Mouse (Mus musculus) CH12.LX (cell line): ENCODE measurements around the gene Aldoc. TPM values are rescaled to one million over a fixed set of nuclear protein-coding genes. Genes with fewer than 3 reads are reported as not detected.

Source experiments
- DNase-seq: peaks from one replicate; pipeline ENCODE4 v3.0.0-alpha.2; 2013; ENCODE audit errors: extremely low read depth
- H3K27ac ChIP-seq: 2 replicates; pipeline ENCODE4 v1.5.1; 2012; ENCODE audit warnings: low read depth, mild to moderate bottlenecking, control low read depth, moderate library complexity; ENCODE audit not compliant: insufficient read depth
- H3K27me3 ChIP-seq: replicated peaks from 2 replicates; pipeline ENCODE3; 2012; ENCODE audit warnings: inconsistent platforms
- H3K36me3 ChIP-seq, 2 experiments: replicated peaks in 1 of 2; 2 replicates each; pipeline versions ENCODE3 to v1.6.1; 2012; ENCODE audit warnings: inconsistent platforms in 1 of 2, low read length in 1 of 2, mild to moderate bottlenecking in 1 of 2, mixed read lengths in 1 of 2, moderate library complexity in 1 of 2; ENCODE audit not compliant: control insufficient read depth in 1 of 2, insufficient read depth in 1 of 2
- H3K4me1 ChIP-seq, 2 experiments: 2 replicates each; pipeline ENCODE4 v1.6.1; 2012; ENCODE audit warnings: inconsistent platforms in 1 of 2, moderate library complexity in 1 of 2; ENCODE audit not compliant: insufficient read depth in 2 of 2, control insufficient read depth in 1 of 2
- H3K4me2 ChIP-seq: 2 replicates; pipeline ENCODE4 v1.6.1; 2012; ENCODE audit warnings: low read depth, mild to moderate bottlenecking, control low read depth; ENCODE audit not compliant: poor library complexity, insufficient read depth, severe bottlenecking
- H3K4me3 ChIP-seq, 3 experiments: fragments of 150-350 bp in 1 of 3; sonication (generic) in 1 of 3; replicated peaks in 1 of 3; 2 replicates each; pipeline versions ENCODE3 to v1.5.1; 2011 to 2012; ENCODE audit warnings: low read depth in 2 of 3, low read length in 2 of 3, mild to moderate bottlenecking in 2 of 3, moderate library complexity in 2 of 3, control low read depth in 1 of 3, improper control_type of control experiment in 1 of 3, inconsistent platforms in 1 of 3, mixed read lengths in 1 of 3; ENCODE audit not compliant: poor library complexity in 1 of 3
- H3K79me2 ChIP-seq: replicated peaks from 2 replicates; pipeline ENCODE4 v1.6.1; 2012; ENCODE audit warnings: mild to moderate bottlenecking, moderate library complexity; ENCODE audit not compliant: control insufficient read depth, poor library complexity, insufficient read depth, severe bottlenecking; ENCODE audit errors: extremely low read depth
- H3K9ac ChIP-seq: 2 replicates; pipeline ENCODE4 v1.6.1; 2012; ENCODE audit warnings: low read depth, mild to moderate bottlenecking, control low read depth, moderate library complexity; ENCODE audit not compliant: insufficient read depth
- H3K9me3 ChIP-seq: replicated peaks from 2 replicates; pipeline ENCODE3; 2012; ENCODE audit warnings: low read length, inconsistent platforms, mixed read lengths
- CHD1 ChIP-seq: IDR thresholded peaks from 2 replicates; pipeline ENCODE4 v1.6.1; 2012; ENCODE audit warnings: low read depth, low read length, improper control_type of control experiment, inconsistent platforms
- CTCF ChIP-seq, 2 experiments: IDR thresholded peaks in 1 of 2; conservative IDR thresholded peaks in 1 of 2; 2 replicates each; pipeline ENCODE4 v1.5.1; 2011 to 2012; ENCODE audit warnings: low read depth in 2 of 2, low read length in 2 of 2, improper control_type of control experiment in 1 of 2, inconsistent platforms in 1 of 2, mild to moderate bottlenecking in 1 of 2, moderate library complexity in 1 of 2
- E2F4 ChIP-seq: IDR thresholded peaks from 2 replicates; pipeline ENCODE4 v1.6.1; 2011; ENCODE audit warnings: low read depth, low read length, improper control_type of control experiment; ENCODE audit not compliant: insufficient replicate concordance
- ELF1 ChIP-seq: IDR thresholded peaks from 2 replicates; pipeline ENCODE4 v1.6.1; 2014; ENCODE audit warnings: low read depth, mild to moderate bottlenecking, inconsistent platforms, low read length, improper control_type of control experiment
- EP300 ChIP-seq: IDR thresholded peaks from 2 replicates; pipeline ENCODE4 v1.6.1; 2011; ENCODE audit warnings: low read length, improper control_type of control experiment
- ETS1 ChIP-seq: conservative IDR thresholded peaks from 2 replicates; pipeline ENCODE4 v1.6.1; 2012; ENCODE audit warnings: low read depth, mild to moderate bottlenecking, inconsistent platforms, low read length, improper control_type of control experiment, moderate library complexity
- HCFC1 ChIP-seq: IDR thresholded peaks from 2 replicates; pipeline ENCODE4 v1.6.1; 2012; ENCODE audit warnings: low read depth, mild to moderate bottlenecking, inconsistent platforms, low read length, improper control_type of control experiment
- JUND ChIP-seq: conservative IDR thresholded peaks from 2 replicates; pipeline ENCODE4 v1.6.1; 2011; ENCODE audit warnings: low read depth, low read length, improper control_type of control experiment
- KAT2A ChIP-seq: IDR thresholded peaks from 2 replicates; pipeline ENCODE4 v1.6.1; 2012; ENCODE audit warnings: low read length, improper control_type of control experiment, inconsistent platforms; ENCODE audit not compliant: insufficient replicate concordance
- MAFK ChIP-seq: IDR thresholded peaks from 2 replicates; pipeline ENCODE4 v1.6.1; 2011; ENCODE audit warnings: low read length, improper control_type of control experiment; ENCODE audit not compliant: insufficient replicate concordance
- MAX ChIP-seq: IDR thresholded peaks from 2 replicates; pipeline ENCODE4 v1.6.1; 2011; ENCODE audit warnings: low read length, improper control_type of control experiment
- MAZ ChIP-seq: IDR thresholded peaks from 2 replicates; pipeline ENCODE4 v1.6.1; 2012; ENCODE audit warnings: low read depth, mild to moderate bottlenecking, inconsistent platforms, low read length, improper control_type of control experiment, moderate library complexity
- NRF1 ChIP-seq: IDR thresholded peaks from 2 replicates; pipeline ENCODE4 v1.6.1; 2014; ENCODE audit warnings: low read depth, mild to moderate bottlenecking, inconsistent platforms, low read length, improper control_type of control experiment, moderate library complexity
- PAX5 ChIP-seq: IDR thresholded peaks from 2 replicates; pipeline ENCODE4 v1.6.1; 2012; ENCODE audit warnings: low read length, inconsistent platforms, mixed read lengths
- POLR2A ChIP-seq: IDR thresholded peaks from 2 replicates; pipeline ENCODE4 v1.6.1; 2011; ENCODE audit warnings: low read depth, mild to moderate bottlenecking, improper control_type of control experiment, low read length
- RCOR1 ChIP-seq: conservative IDR thresholded peaks from 2 replicates; pipeline ENCODE4 v1.6.1; 2012; ENCODE audit warnings: low read depth, mild to moderate bottlenecking, inconsistent platforms, low read length, improper control_type of control experiment
- SIN3A ChIP-seq: IDR thresholded peaks from 2 replicates; pipeline ENCODE4 v1.6.1; 2012; ENCODE audit warnings: low read length, improper control_type of control experiment, inconsistent platforms
- SMC3 ChIP-seq: IDR thresholded peaks from 2 replicates; pipeline ENCODE4 v1.6.1; 2011; ENCODE audit warnings: low read depth, low read length, improper control_type of control experiment
- TBP ChIP-seq: conservative IDR thresholded peaks from 2 replicates; pipeline ENCODE4 v1.6.1; 2011; ENCODE audit warnings: low read depth, low read length, improper control_type of control experiment
- USF2 ChIP-seq: conservative IDR thresholded peaks from 2 replicates; pipeline ENCODE4 v1.6.1; 2011; ENCODE audit warnings: low read depth, low read length, improper control_type of control experiment
- ZNF384 ChIP-seq: IDR thresholded peaks from 2 replicates; pipeline ENCODE4 v1.6.1; 2012; ENCODE audit warnings: low read depth, low read length, improper control_type of control experiment, inconsistent platforms
- dilution Hi-C: fragments of 300-500 bp; cut with MboI; formaldehyde crosslinking; loops from 2 replicates; pipeline ENCODE4 v1.14.3; 2020; ENCODE audit warnings: low sequenced_read_pairs; ENCODE audit not compliant: extremely low pct_unique_long_range_greater_than_20kb, extremely low pct_ligation_motif_present
- in situ Hi-C: fragments of 300-500 bp; cut with MboI; formaldehyde crosslinking; loops from 3 replicates; pipeline ENCODE4 v1.14.3; 2019; ENCODE audit warnings: low sequenced_read_pairs, low pct_ligation_motif_present, low pct_unique_long_range_greater_than_20kb, mixed read lengths
- polyA plus RNA-seq: library from polyadenylated mRNA; unstranded; fragments of >175 nt; gene quantifications from 2 replicates; pipeline ENCODE4 v1.2.1, GENCODE M21; 2012; ENCODE audit warnings: low read depth; ENCODE audit not compliant: insufficient read length
- total RNA-seq, 2 experiments: library from RNA; depleted of rRNA; stranded (reverse); fragments of 300-350 nt in 1 of 2; fragments of >200 nt in 1 of 2; gene quantifications; 2 replicates each; pipeline ENCODE4 v1.2.3; 2012 to 2014

The Aldoc gene
- total and polyA plus RNA-seq, 3 experiments: 25.0 to 119 (median 90.2) TPM

- DNase-seq: no peak
- no peak for TF ChIP-seq E2F4
- no peak for TF ChIP-seq NRF1
- no peak for TF ChIP-seq POLR2A
- no peak for TF ChIP-seq CTCF (conservative IDR thresholded peaks at IDR 0.05 in 1 of 2, IDR thresholded peaks at IDR 0.05 in 1 of 2; ENCODE audit: low read depth in 2 of 2, low read length in 2 of 2)
- TF ChIP-seq MAX: no peak
- no peak for TF ChIP-seq ZNF384
- TF ChIP-seq USF2: no peak
- no peak for TF ChIP-seq RCOR1
- no peak for TF ChIP-seq HCFC1
- TF ChIP-seq TBP: no peak
- TF ChIP-seq KAT2A: no peak
- TF ChIP-seq MAZ: no peak
- Histone ChIP-seq H3K27me3 (no peaks in the 10 kb centered on the region), H3K9ac (no peak overlapping the region), H3K9me3 (no peaks in the 10 kb centered on the region), H3K4me2 (no peak overlapping the region), H3K4me1 (peaks cover 0 to 2% of the 10 kb centered on the region in 2 experiments; a peak in 1 of 4 replicates), H3K36me3 (peaks cover 28 to 61% of the 10 kb centered on the region in 2 experiments), H3K79me2 (no peaks in the 10 kb centered on the region), H3K4me3 (no peak overlapping the region), H3K27ac (no peak overlapping the region)
- dilution Hi-C loops (no loop called here), in situ Hi-C loops (no loop called here)
These were observed 28.2 kb upstream of the Aldoc start for GRCm38 (mm10) chr11:78294585-78294984.

GRCm38 (mm10) chr11:78300917-78301316, 21.9 kb upstream of the Aldoc start:
- in situ Hi-C loops (no loop called here), dilution Hi-C loops (no loop called here)
- peak overlapping the region; percentile 68 to 80 (median 77) for H3K4me3 ChIP-seq
- H3K36me3 ChIP-seq: peaks cover 24 to 32% of the 10 kb centered on the region in 2 experiments
- H3K4me1 ChIP-seq: peaks cover 0 to 37% of the 10 kb centered on the region in 2 experiments; a peak in 2 of 4 replicates
- H3K79me2 ChIP-seq: peaks cover 24% of the 10 kb centered on the region
- peak overlapping the region; percentile 27 for H3K4me2 ChIP-seq
- peak overlapping the region; percentile 74 for H3K9ac ChIP-seq
- H3K27me3 ChIP-seq: no peaks in the 10 kb centered on the region
- H3K27ac ChIP-seq: peak overlapping the region; percentile 49
- no peaks in the 10 kb centered on the region for H3K9me3 ChIP-seq
- TF ChIP-seq JUND: no peak
- no peak for TF ChIP-seq EP300
- TF ChIP-seq E2F4: no peak
- TF ChIP-seq MAFK: no peak
- TF ChIP-seq PAX5: no peak
- TF ChIP-seq KAT2A: no peak
- no peak for TF ChIP-seq USF2
- no peak for TF ChIP-seq SMC3
- no peak for TF ChIP-seq SIN3A
- no peak for TF ChIP-seq CHD1
- no peak for TF ChIP-seq ELF1
- TF ChIP-seq ETS1: no peak
- DNase-seq: no peak
